Mouse (Mus musculus) C2C12 (cell line): ENCODE measurements around the gene Glrb.

ENCODE experiments used
- CTCF ChIP-seq: IDR thresholded peaks from one replicate; pipeline ENCODE4 v1.5.1; 2011; ENCODE audit not compliant: control insufficient read depth, insufficient read depth, insufficient read length
- FOSL1 ChIP-seq: IDR thresholded peaks from one replicate; pipeline ENCODE4 v1.8.0; 2011; ENCODE audit warnings: mild to moderate bottlenecking, low read length; ENCODE audit not compliant: poor library complexity, insufficient read depth, severe bottlenecking
- MAX ChIP-seq: IDR thresholded peaks from one replicate; pipeline ENCODE4 v1.6.1; 2011; ENCODE audit warnings: mild to moderate bottlenecking, control low read depth
- MYOD1 ChIP-seq: IDR thresholded peaks from one replicate; pipeline ENCODE4 v1.6.1; 2011; ENCODE audit warnings: low read depth; ENCODE audit not compliant: control insufficient read depth, insufficient read length
- MYOG ChIP-seq: IDR thresholded peaks from one replicate; pipeline ENCODE4 v1.6.1; 2011; ENCODE audit not compliant: control insufficient read depth, insufficient read length; ENCODE audit errors: extremely low read depth

GRCm38 (mm10) chr3:80803811-80804210 is 109.6 kb downstream of the Glrb start:
- TF ChIP-seq CTCF (no peak), MYOD1 (no peak), MYOG (no peak), FOSL1 (no peak), MAX (no peak)
